Mouse (Mus musculus) liver, embryonic 15.5 days (tissue): ENCODE data around the gene Map7d1. TPM values are rescaled to one million over a fixed set of nuclear protein-coding genes. Genes with fewer than 3 reads are reported as not detected.

Source experiments
- ATAC-seq: fragments of 200-750 bp; cut with Nextera tagmentation; 2 replicates; pipeline ENCODE4 v1.8.0; 2017; ENCODE audit warnings: moderate number of reproducible peaks, mild to moderate bottlenecking, moderate library complexity; ENCODE audit not compliant: insufficient read depth
- H3K27ac ChIP-seq: fragments of 300-500 bp; sonication (generic); replicated peaks from 2 replicates; pipeline ENCODE4 v1.5.1; 2015; ENCODE audit warnings: mild to moderate bottlenecking, inconsistent platforms
- H3K27me3 ChIP-seq: fragments of 300-500 bp; sonication (generic); 2 replicates; pipeline ENCODE4 v1.6.1; 2015; ENCODE audit warnings: mild to moderate bottlenecking, inconsistent platforms
- H3K36me3 ChIP-seq: fragments of 300-500 bp; sonication (generic); replicated peaks from 2 replicates; pipeline ENCODE4 v1.6.1; 2015; ENCODE audit warnings: moderate library complexity, mild to moderate bottlenecking, inconsistent platforms
- H3K4me1 ChIP-seq: fragments of 300-500 bp; sonication (generic); replicated peaks from 2 replicates; pipeline ENCODE4 v1.6.1; 2015; ENCODE audit warnings: inconsistent platforms
- H3K4me2 ChIP-seq: fragments of 300-500 bp; sonication (generic); 2 replicates; pipeline ENCODE4 v1.6.1; 2015; ENCODE audit warnings: moderate library complexity, mild to moderate bottlenecking, inconsistent platforms
- H3K4me3 ChIP-seq: fragments of 300-500 bp; sonication (generic); replicated peaks from 2 replicates; pipeline ENCODE4 v1.5.1; 2015; ENCODE audit warnings: mild to moderate bottlenecking, inconsistent platforms
- H3K9ac ChIP-seq: fragments of 300-500 bp; sonication (generic); 2 replicates; pipeline ENCODE4 v1.6.1; 2015; ENCODE audit warnings: moderate library complexity, mild to moderate bottlenecking, inconsistent platforms
- H3K9me3 ChIP-seq: fragments of 300-500 bp; sonication (generic); replicated peaks from 2 replicates; pipeline ENCODE4 v1.6.1; 2016; ENCODE audit warnings: inconsistent platforms
- WGBS: fragments of 180-500 bp; shearing (Covaris S2); methylation state at CpG from one replicate; pipeline ENCODE4 v1.1.7; 2015; ENCODE audit warnings: mixed read lengths; ENCODE audit not compliant: insufficient replicate concordance; 5-methylcytosine and 5-hydroxymethylcytosine counted together
- polyA plus RNA-seq: library from polyadenylated mRNA; unstranded; fragments of >200 nt; fragmentation: Nextera tagmentation; extraction: Ambion mirVana; gene quantifications from 2 replicates; pipeline ENCODE4 v1.2.1, GENCODE M21; 2015

The Map7d1 gene
- polyA plus RNA-seq, 1 experiment from 2014 or later, result 6.7 TPM

GRCm38 (mm10) chr4:126288085-126288666, 32.0 kb upstream of the Map7d1 start:
- no peaks in the 10 kb centered on the region for H3K36me3 ChIP-seq
- no peak overlapping the region for H3K4me2 ChIP-seq
- peaks cover 80% of the 10 kb centered on the region for H3K27me3 ChIP-seq
- ATAC-seq, result no peak
- H3K9ac ChIP-seq, result no peak overlapping the region
- peaks cover 9% of the 10 kb centered on the region; the same call in 1 of the 2 replicates for H3K4me1 ChIP-seq
- no peaks in the 10 kb centered on the region for H3K9me3 ChIP-seq
- no peak overlapping the region for H3K4me3 ChIP-seq
- no peak overlapping the region for H3K27ac ChIP-seq
- WGBS, result 24% methylated on average over 17 of the region's 17 CpGs

DNA sequence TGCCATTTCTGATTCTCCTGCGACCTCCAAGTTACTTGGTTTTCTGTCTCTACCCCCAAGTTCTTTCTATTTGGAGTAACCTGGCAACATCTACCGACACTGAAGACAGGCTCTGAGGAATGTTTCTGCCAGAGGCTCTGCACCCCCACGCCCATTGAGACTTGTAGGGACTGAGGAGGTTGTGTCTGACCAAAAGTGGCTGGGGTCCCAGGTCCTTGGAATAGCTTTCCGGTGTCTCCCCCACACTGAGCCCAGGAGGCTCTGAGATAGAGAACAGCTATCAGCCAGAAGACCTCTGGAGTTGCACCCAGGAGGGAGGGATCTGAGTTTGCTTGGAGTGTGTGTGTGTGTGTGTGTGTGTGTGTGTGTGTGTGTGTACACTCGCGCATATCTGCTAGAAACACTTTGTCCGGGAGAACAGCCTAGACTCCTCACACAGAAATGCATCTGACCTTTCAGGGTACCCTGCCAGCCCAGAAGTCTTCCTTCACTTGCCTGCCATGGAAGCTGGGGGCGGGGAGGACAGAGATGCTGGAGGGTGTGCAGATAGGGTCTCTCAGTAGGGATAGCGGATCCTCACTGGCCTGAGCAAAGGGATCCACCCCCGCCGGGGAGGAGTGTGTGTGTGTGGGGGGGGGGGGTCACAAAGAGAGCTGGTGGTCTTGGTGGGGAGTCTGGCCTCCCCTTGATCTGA, 31.3 kb upstream of the Map7d1 start:
- WGBS, result 35% methylated on average over 11 of the region's 11 CpGs
- Histone ChIP-seq H3K9ac (no peak overlapping the region), H3K9me3 (no peaks in the 10 kb centered on the region), H3K27ac (no peak overlapping the region), H3K36me3 (no peaks in the 10 kb centered on the region), H3K4me1 (peaks cover 9% of the 10 kb centered on the region; the same call in 1 of the 2 replicates), H3K27me3 (peaks cover 83% of the 10 kb centered on the region), H3K4me2 (no peak overlapping the region), H3K4me3 (peak overlapping the region; percentile 38; the same call in 1 of the 2 replicates)
- ATAC-seq, result no peak

DNA sequence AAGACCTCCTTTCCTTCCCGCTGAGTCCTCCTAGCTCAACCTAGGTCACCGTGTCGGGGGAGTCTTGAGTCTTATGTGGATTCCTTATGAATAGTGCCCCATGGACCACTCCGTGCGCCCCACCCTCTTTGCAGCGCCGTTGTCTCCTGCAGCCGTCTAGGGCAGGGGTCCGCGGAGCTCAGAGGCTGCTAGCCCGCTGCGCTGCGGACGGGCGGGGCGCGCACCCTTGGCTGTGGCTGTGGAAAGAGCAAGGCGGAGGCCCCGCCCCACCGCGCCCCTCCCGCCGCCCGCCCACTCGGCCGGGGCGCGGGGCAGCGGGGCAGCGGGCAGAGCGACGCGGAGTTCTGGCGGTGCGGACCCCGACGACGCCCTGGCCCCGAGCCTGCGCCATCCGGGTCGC, 30.3 kb upstream of the Map7d1 start, which contains the start of gene Col8a2:
Gene Col8a2, plus strand, starts transcription at position 302 of the 400 bp plus-strand sequence.
- H3K4me1 ChIP-seq, result peaks cover 9% of the 10 kb centered on the region; the same call in 1 of the 2 replicates
- peaks cover 83% of the 10 kb centered on the region for H3K27me3 ChIP-seq
- peak within 1 kb of the TSS; percentile 61 for H3K4me2 ChIP-seq
- H3K9ac ChIP-seq, result no peak within 1 kb of the TSS
- H3K4me3 ChIP-seq, result peak within 1 kb of the TSS; percentile 38
- H3K27ac ChIP-seq, result no peak within 1 kb of the TSS
- H3K36me3 ChIP-seq, result no peaks in the 10 kb centered on the region
- 3% methylated on average over 38 of the region's 42 CpGs for WGBS
- H3K9me3 ChIP-seq, result no peaks in the 10 kb centered on the region
- ATAC-seq, result no peak

DNA sequence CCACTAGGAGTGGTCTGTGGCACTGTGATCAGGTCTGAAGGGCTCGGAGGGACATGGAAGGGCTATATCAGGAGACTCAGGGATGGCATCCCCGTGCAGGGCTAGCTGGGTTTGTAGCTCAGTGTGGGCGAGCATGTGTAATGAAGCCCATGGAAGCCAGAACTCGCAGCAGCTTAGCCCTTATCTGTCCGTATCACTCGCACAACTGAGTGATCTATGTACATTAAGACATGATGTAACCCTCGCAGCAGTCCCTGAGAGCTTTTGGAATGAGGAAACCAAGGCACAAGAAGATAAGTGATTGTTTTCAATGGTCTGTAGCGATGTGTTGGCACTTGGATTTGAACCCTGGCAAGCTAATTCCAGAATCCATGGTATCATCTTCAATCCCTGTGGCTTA, 27.4 kb upstream of the Map7d1 start:
- no peak for ATAC-seq
- Histone ChIP-seq H3K27ac (no peak overlapping the region), H3K4me1 (peaks cover 9% of the 10 kb centered on the region; the same call in 1 of the 2 replicates), H3K4me3 (no peak overlapping the region), H3K27me3 (peaks cover 60% of the 10 kb centered on the region), H3K36me3 (no peaks in the 10 kb centered on the region), H3K4me2 (no peak overlapping the region), H3K9ac (no peak overlapping the region), H3K9me3 (no peaks in the 10 kb centered on the region)
- 36% methylated on average over 8 of the region's 8 CpGs for WGBS

DNA sequence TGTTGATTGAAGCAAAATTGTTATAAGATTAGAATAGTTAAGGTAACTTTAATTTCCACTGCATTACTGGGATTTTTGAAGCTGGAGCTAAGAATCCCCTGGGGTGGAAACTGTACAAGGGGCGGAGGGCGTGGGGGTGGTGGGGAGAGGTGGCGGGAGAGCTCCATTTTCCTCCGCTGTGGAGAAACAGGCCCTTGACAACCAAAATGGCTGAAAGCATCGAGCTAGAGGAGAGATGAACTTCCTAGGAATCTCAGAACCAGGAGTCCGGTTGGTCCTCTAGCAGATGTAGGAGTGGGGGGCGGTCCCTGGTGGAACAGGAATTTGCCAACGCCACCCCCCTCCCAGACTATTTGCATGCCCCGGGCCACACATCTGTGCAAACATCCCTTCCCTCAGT, 25.6 kb upstream of the Map7d1 start:
- H3K9me3 ChIP-seq, result no peaks in the 10 kb centered on the region
- WGBS, result 62% methylated on average over 9 of the region's 9 CpGs
- H3K9ac ChIP-seq, result no peak overlapping the region
- peaks cover 10% of the 10 kb centered on the region; the same call in 1 of the 2 replicates for H3K4me1 ChIP-seq
- no peaks in the 10 kb centered on the region for H3K36me3 ChIP-seq
- no peak overlapping the region for H3K4me2 ChIP-seq
- no peak for ATAC-seq
- H3K27me3 ChIP-seq, result peaks cover 41% of the 10 kb centered on the region
- no peak overlapping the region for H3K27ac ChIP-seq
- no peak overlapping the region for H3K4me3 ChIP-seq

DNA sequence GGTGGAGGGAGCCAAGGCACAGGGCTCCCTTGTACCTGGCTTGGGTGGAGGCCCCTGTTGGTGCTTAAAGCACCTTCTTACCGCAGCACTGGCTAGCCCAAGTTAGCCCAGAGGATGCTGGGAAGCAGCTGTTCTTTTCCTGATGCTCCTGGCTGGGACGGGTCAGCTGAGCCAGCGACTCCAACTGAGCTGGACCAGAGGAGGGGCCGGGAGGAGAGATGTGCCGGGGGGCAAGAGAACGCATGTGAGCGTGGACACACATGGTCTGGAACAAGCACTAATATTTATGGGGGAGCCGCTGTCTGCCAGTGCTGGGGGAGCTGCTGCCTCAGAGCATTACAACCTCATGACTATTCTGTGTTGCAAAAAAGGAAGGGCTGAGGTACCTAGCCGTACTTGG, 22.8 kb upstream of the Map7d1 start:
- Histone ChIP-seq H3K9ac (no peak overlapping the region), H3K27me3 (peaks cover 16% of the 10 kb centered on the region), H3K4me1 (0 out of 2 replicates have a peak, but pooled peaks cover 3% of the 10 kb centered on the region), H3K9me3 (no peaks in the 10 kb centered on the region), H3K4me3 (no peak overlapping the region), H3K36me3 (peaks cover 2% of the 10 kb centered on the region; the same call in 1 of the 2 replicates), H3K4me2 (no peak overlapping the region), H3K27ac (no peak overlapping the region)
- WGBS, result 69% methylated on average over 9 of the region's 9 CpGs
- no peak for ATAC-seq

DNA sequence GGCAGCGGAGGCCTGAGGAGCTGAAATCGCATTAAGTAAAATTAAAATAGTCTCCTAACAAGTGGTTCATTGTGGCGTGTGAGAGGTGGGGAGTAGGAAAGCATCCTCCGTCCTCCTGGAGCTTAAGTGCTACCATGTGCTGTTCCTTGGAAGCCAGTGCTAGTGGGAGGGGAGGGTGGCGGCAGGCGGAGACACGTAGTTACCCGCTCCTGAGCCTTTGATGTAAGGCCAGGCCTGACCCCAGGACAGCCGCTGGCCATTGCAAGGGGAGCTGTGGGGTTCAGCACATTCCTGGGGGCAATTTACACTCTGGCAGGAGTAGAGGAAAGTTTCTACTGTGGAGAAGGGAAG, 22.4 kb upstream of the Map7d1 start:
- no peak overlapping the region for H3K9ac ChIP-seq
- H3K36me3 ChIP-seq, result peaks cover 5% of the 10 kb centered on the region; the same call in 1 of the 2 replicates
- no peak overlapping the region for H3K4me3 ChIP-seq
- no peak for ATAC-seq
- H3K4me2 ChIP-seq, result no peak overlapping the region
- H3K9me3 ChIP-seq, result no peaks in the 10 kb centered on the region
- 0 out of 2 replicates have a peak, but pooled peaks cover 3% of the 10 kb centered on the region for H3K4me1 ChIP-seq
- H3K27me3 ChIP-seq, result peaks cover 12% of the 10 kb centered on the region
- H3K27ac ChIP-seq, result no peak overlapping the region
- 56% methylated on average over 9 of the region's 9 CpGs for WGBS

GRCm38 (mm10) chr4:126277906-126278564, 21.9 kb upstream of the Map7d1 start:
- H3K4me1 ChIP-seq, result 0 out of 2 replicates have a peak, but pooled peaks cover 3% of the 10 kb centered on the region
- H3K9ac ChIP-seq, result no peak overlapping the region
- H3K9me3 ChIP-seq, result no peaks in the 10 kb centered on the region
- H3K27me3 ChIP-seq, result peaks cover 7% of the 10 kb centered on the region
- peaks cover 5% of the 10 kb centered on the region; the same call in 1 of the 2 replicates for H3K36me3 ChIP-seq
- peak overlapping the region; percentile 36; the same call in 1 of the 2 replicates for H3K4me2 ChIP-seq
- H3K27ac ChIP-seq, result no peak overlapping the region
- no peak overlapping the region for H3K4me3 ChIP-seq
- 14% methylated on average over 13 of the region's 13 CpGs for WGBS
- 0 out of 2 replicates have a peak, but pooled peaks have one; percentile 34 for ATAC-seq

DNA sequence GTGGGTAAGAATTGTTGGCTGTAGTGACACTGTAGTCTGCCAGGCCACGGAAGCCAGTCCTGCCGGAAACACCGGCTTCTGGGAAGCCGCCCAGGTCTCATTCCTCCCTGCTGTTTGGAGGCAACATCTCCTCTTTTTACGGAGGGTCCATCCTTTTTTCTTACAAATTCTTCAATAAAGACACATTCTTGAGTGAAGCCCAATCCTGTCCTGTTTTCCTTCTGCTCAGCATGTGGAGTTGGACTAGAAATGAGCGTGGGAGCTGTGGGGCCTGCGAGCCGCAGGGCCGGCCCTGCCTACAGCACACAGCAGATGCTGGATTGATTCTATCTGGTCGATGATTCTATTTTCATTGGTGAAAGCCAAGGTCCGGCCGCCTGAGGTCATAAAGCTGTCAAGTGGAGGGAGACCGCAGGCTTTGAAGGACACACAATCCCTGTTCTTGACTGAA, 19.6 kb upstream of the Map7d1 start:
- no peak overlapping the region for H3K4me3 ChIP-seq
- 0 out of 2 replicates have a peak, but pooled peaks cover 3% of the 10 kb centered on the region for H3K4me1 ChIP-seq
- H3K36me3 ChIP-seq, result peaks cover 5% of the 10 kb centered on the region; the same call in 1 of the 2 replicates
- no peak for ATAC-seq
- H3K27ac ChIP-seq, result no peak overlapping the region
- no peak overlapping the region for H3K4me2 ChIP-seq
- no peaks in the 10 kb centered on the region for H3K27me3 ChIP-seq
- H3K9me3 ChIP-seq, result no peaks in the 10 kb centered on the region
- H3K9ac ChIP-seq, result no peak overlapping the region
- WGBS, result 82% methylated on average over 13 of the region's 13 CpGs

DNA sequence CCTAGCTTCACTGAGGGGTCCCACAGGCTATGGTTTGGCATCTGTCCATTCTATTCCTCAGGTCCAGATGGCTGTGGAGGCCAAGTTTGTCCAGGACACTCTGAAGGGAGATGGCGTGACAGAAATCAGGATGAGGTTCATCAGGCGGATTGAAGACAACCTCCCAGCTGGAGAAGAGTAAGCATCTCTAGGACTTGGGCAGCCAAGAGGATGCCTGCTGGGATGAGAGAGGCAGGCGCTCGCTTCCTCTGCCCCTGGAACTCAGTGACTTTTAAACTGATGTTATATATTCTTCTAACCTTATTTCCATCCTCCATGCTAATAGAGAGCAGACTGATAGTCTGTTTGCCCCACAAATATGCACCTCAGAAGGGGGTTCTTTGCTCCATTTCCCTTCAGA, 18.9 kb upstream of the Map7d1 start:
- H3K9me3 ChIP-seq, result no peaks in the 10 kb centered on the region
- no peak for ATAC-seq
- H3K27me3 ChIP-seq, result no peaks in the 10 kb centered on the region
- no peak overlapping the region for H3K27ac ChIP-seq
- no peak overlapping the region for H3K4me3 ChIP-seq
- 76% methylated on average over 4 of the region's 4 CpGs for WGBS
- no peak overlapping the region for H3K4me2 ChIP-seq
- peaks cover 5% of the 10 kb centered on the region; the same call in 1 of the 2 replicates for H3K36me3 ChIP-seq
- H3K4me1 ChIP-seq, result 0 out of 2 replicates have a peak, but pooled peaks cover 3% of the 10 kb centered on the region
- no peak overlapping the region for H3K9ac ChIP-seq

GRCm38 (mm10) chr4:126273753-126274152, 17.6 kb upstream of the Map7d1 start:
- Histone ChIP-seq H3K4me3 (no peak overlapping the region), H3K4me1 (0 out of 2 replicates have a peak, but pooled peaks cover 3% of the 10 kb centered on the region), H3K4me2 (no peak overlapping the region), H3K9me3 (no peaks in the 10 kb centered on the region), H3K27me3 (no peaks in the 10 kb centered on the region), H3K36me3 (peaks cover 5% of the 10 kb centered on the region; the same call in 1 of the 2 replicates), H3K27ac (no peak overlapping the region), H3K9ac (no peak overlapping the region)
- 80% methylated on average over 13 of the region's 13 CpGs for WGBS
- no peak for ATAC-seq
